Mouse (Mus musculus) sigmoid colon, adult 10 weeks (tissue): Measurements from ENCODE around the gene Synrg. TPM values are rescaled to one million over a fixed set of nuclear protein-coding genes. Genes with fewer than 3 reads are reported as not detected.

Experiments
- polyA plus RNA-seq: library from polyadenylated mRNA; stranded (reverse); fragments of 350-450 nt; fragmentation: Illumina TruSeq; extraction: RNeasy Lipid Tissue Mini Kit (QIAGEN cat#74804); gene quantifications from one replicate; pipeline ENCODE4 v1.2.3, GENCODE M21; 2014; ENCODE audit warnings: low read depth, low replicate concordance

Synrg gene
- 24.4 TPM for polyA plus RNA-seq

DNA sequence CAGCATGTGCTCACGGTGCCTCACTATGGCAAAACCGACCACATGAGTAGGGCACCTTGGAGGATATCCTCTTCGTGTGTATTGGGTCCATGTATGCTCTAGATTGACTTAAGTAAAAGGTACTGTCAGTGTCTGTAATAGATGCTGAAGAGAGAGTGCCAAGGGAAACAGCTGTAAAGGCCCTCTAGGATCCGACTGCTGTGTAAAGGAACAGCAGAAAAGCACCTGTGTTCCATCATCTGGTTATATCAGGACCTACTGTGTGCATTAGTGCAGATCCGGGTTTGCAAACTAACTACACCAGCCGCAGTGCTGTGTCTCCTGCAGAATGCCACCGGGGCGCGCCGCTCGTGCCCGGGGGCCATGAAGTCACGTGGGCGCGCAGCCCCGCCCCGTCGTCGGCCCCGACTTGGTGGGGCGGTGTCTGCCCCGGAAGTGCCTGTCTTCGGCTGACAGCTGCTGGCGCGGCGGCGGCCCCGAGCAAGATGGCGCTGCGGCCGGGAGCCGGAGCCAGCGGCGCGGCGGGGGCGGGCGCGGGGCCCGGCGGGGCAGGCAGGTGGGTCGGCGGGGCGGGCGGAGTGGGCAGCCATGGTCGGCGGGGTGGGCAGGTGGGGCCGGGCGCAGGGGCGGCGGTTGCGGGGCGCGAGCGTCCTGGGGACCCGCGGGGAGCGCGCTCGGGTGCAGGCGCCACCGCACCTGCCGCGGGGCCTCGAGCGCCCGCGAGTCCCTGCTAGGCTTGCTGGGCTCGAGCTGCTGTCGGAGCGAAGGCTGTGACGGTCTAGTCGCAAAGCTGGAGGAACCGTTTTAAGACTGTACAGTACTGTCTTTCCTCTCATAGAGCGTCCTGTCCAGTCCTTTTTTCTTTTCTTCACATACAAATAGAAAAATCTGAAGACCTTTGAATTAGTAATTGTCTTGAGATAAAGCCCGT is at the start of gene Synrg:
TSS of gene Synrg (plus strand) at position 438 of the 931 bp plus-strand sequence.

GRCm38 (mm10) chr11:83941950-83942840 is 22.0 kb upstream of the Synrg start, which contains the start of gene Ddx52:
TSS of gene Ddx52 (plus strand) at chr11:83942062.

DNA sequence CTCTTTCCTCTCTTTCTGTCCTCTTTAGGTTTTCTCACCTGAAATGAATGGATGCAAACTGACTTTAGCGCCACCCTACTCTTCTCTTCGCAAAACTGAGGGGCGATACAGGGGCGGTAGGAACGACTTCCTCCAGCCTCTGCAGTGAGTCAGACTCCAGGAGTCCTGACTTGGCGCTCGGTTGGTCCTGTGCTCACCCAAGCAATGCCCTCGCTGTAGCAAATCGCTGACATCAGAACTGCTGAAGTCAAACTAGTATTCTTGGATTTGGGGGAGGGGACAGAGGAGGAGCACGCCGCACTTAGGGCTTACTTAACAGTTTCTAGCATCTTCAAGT is 104.8 kb downstream of the Synrg start, which contains the start of gene Dusp14:
TSS of gene Dusp14 (minus strand) at position 228 of the 337 bp plus-strand sequence.

Other genes with a start within 250 kb of the Synrg start
- gene Wfdc21, start 217.5 kb upstream of the Synrg start, polyA plus RNA-seq = 1.6 TPM
- 5.8 TPM for gene Heatr6, start 210.7 kb upstream of the Synrg start, polyA plus RNA-seq
- 25.4 TPM for gene Hnf1b, start 114.4 kb upstream of the Synrg start, polyA plus RNA-seq
- 61.0 TPM for gene Ddx52, start 22.4 kb upstream of the Synrg start, polyA plus RNA-seq
- 2.4 TPM for gene Dusp14, start 104.8 kb downstream of the Synrg start, polyA plus RNA-seq
- 18.7 TPM for gene Tada2a, start 165.2 kb downstream of the Synrg start, polyA plus RNA-seq
- 24.7 TPM for gene Acaca, start 165.2 kb downstream of the Synrg start, polyA plus RNA-seq
- gene Gm11437, start 203.0 kb downstream of the Synrg start, polyA plus RNA-seq = 7.2 TPM